Mouse (Mus musculus) MEL (cell line): ENCODE measurements around the gene Sipa1l1. TPM values are rescaled to one million over a fixed set of nuclear protein-coding genes. Genes with fewer than 3 reads are reported as not detected.

ENCODE experiments used
- DNase-seq: peaks from one replicate; pipeline ENCODE4 v3.0.0; 2011; ENCODE audit warnings: low read depth, low spot score
- H3K27ac ChIP-seq: 2 replicates; pipeline ENCODE4 v1.5.1; 2012; ENCODE audit warnings: low read depth, mild to moderate bottlenecking, control low read depth, low read length, moderate library complexity; ENCODE audit not compliant: control insufficient read depth
- H3K27me3 ChIP-seq, 2 experiments: fragments of 150-350 bp in 1 of 2; sonication (generic) in 1 of 2; 2 replicates each; pipeline ENCODE4 v1.6.1; 2012; ENCODE audit warnings: low read length in 2 of 2, mild to moderate bottlenecking in 2 of 2, improper control_type of control experiment in 1 of 2, moderate library complexity in 1 of 2; ENCODE audit not compliant: insufficient read depth in 2 of 2, control insufficient read depth in 1 of 2
- H3K36me3 ChIP-seq, 2 experiments: 2 replicates each; pipeline ENCODE4 v1.6.1; 2012 to 2014; ENCODE audit warnings: low read length in 2 of 2, improper control_type of control experiment in 1 of 2, inconsistent platforms in 1 of 2, mild to moderate bottlenecking in 1 of 2; ENCODE audit not compliant: insufficient read depth in 2 of 2, control insufficient read depth in 1 of 2
- H3K4me1 ChIP-seq, 2 experiments: fragments of 150-350 bp in 1 of 2; sonication (generic) in 1 of 2; 2 replicates each; pipeline ENCODE4 v1.6.1; 2012; ENCODE audit warnings: low read length in 2 of 2, improper control_type of control experiment in 1 of 2, mild to moderate bottlenecking in 1 of 2; ENCODE audit not compliant: insufficient read depth in 2 of 2, control insufficient read depth in 1 of 2
- H3K4me3 ChIP-seq, 2 experiments: fragments of 150-350 bp in 1 of 2; sonication (generic) in 1 of 2; 2 replicates each; pipeline ENCODE4 v1.5.1; 2012; ENCODE audit warnings: low read depth in 2 of 2, low read length in 2 of 2, mild to moderate bottlenecking in 2 of 2, moderate library complexity in 2 of 2, control low read depth in 1 of 2, improper control_type of control experiment in 1 of 2; ENCODE audit not compliant: control insufficient read depth in 1 of 2, insufficient read depth in 1 of 2
- H3K79me2 ChIP-seq: 2 replicates; pipeline ENCODE4 v1.6.1; 2012; ENCODE audit warnings: mild to moderate bottlenecking, low read length, moderate library complexity; ENCODE audit not compliant: control insufficient read depth, poor library complexity, insufficient read depth
- H3K9ac ChIP-seq: 2 replicates; pipeline ENCODE4 v1.6.1; 2012; ENCODE audit warnings: low read depth, mild to moderate bottlenecking, control low read depth, low read length, moderate library complexity; ENCODE audit not compliant: control insufficient read depth, poor library complexity, severe bottlenecking
- H3K9me3 ChIP-seq: fragments of 150-350 bp; sonication (generic); replicated peaks from 2 replicates; pipeline ENCODE4 v1.6.1; 2012; ENCODE audit warnings: mild to moderate bottlenecking, low read length, improper control_type of control experiment, moderate library complexity; ENCODE audit not compliant: insufficient read depth
- BHLHE40 ChIP-seq: IDR thresholded peaks from 2 replicates; pipeline ENCODE4 v1.6.1; 2012; ENCODE audit warnings: low read depth, mild to moderate bottlenecking, inconsistent platforms, low read length, improper control_type of control experiment, borderline replicate concordance
- CHD2 ChIP-seq: IDR thresholded peaks from 2 replicates; pipeline ENCODE4 v1.6.1; 2011; ENCODE audit warnings: low read length, improper control_type of control experiment
- E2F4 ChIP-seq: IDR thresholded peaks from 2 replicates; pipeline ENCODE4 v1.6.1; 2011; ENCODE audit warnings: low read depth, low read length, improper control_type of control experiment, borderline replicate concordance
- ELF1 ChIP-seq: IDR thresholded peaks from 2 replicates; pipeline ENCODE4 v1.6.1; 2014; ENCODE audit warnings: low read depth, mild to moderate bottlenecking, inconsistent platforms, low read length, improper control_type of control experiment, moderate library complexity
- EP300 ChIP-seq, 2 experiments: IDR thresholded peaks; 2 replicates each; pipeline ENCODE4 v1.6.1; 2011; ENCODE audit warnings: improper control_type of control experiment in 2 of 2, low read length in 2 of 2, low read depth in 1 of 2, mild to moderate bottlenecking in 1 of 2
- ETS1 ChIP-seq: IDR thresholded peaks from 2 replicates; pipeline ENCODE4 v1.6.1; 2012; ENCODE audit warnings: low read depth, mild to moderate bottlenecking, inconsistent platforms, low read length, improper control_type of control experiment, moderate library complexity
- GABPA ChIP-seq: IDR thresholded peaks from 2 replicates; pipeline ENCODE4 v1.6.1; 2012; ENCODE audit warnings: low read depth, mild to moderate bottlenecking, inconsistent platforms, low read length, improper control_type of control experiment, moderate library complexity
- GATA1 ChIP-seq: IDR thresholded peaks from 2 replicates; pipeline ENCODE4 v1.6.1; 2011; ENCODE audit warnings: low read depth, low read length, improper control_type of control experiment
- KAT2A ChIP-seq: conservative IDR thresholded peaks from 2 replicates; pipeline ENCODE4 v1.6.1; 2012; ENCODE audit warnings: low read depth, low read length, improper control_type of control experiment, inconsistent platforms
- MAZ ChIP-seq: IDR thresholded peaks from 2 replicates; pipeline ENCODE4 v1.6.1; 2012; ENCODE audit warnings: low read depth, mild to moderate bottlenecking, inconsistent platforms, low read length, improper control_type of control experiment
- MXI1 ChIP-seq: IDR thresholded peaks from 2 replicates; pipeline ENCODE4 v1.6.1; 2011; ENCODE audit warnings: mild to moderate bottlenecking, low read depth, low read length, improper control_type of control experiment
- MYB ChIP-seq: IDR thresholded peaks from 2 replicates; pipeline ENCODE4 v1.6.1; 2011; ENCODE audit warnings: mild to moderate bottlenecking, low read depth, low read length, improper control_type of control experiment
- MYC ChIP-seq: IDR thresholded peaks from 2 replicates; pipeline ENCODE4 v1.6.1; 2011; ENCODE audit warnings: low read depth, mild to moderate bottlenecking, low read length, improper control_type of control experiment, moderate library complexity
- NELFE ChIP-seq: IDR thresholded peaks from 2 replicates; pipeline ENCODE4 v1.6.1; 2011; ENCODE audit warnings: low read depth, low read length, improper control_type of control experiment
- NRF1 ChIP-seq: IDR thresholded peaks from 2 replicates; pipeline ENCODE4 v1.6.1; 2014; ENCODE audit warnings: low read depth, mild to moderate bottlenecking, inconsistent platforms, low read length, improper control_type of control experiment, moderate library complexity; ENCODE audit not compliant: poor library complexity, insufficient read depth, severe bottlenecking
- POLR2A ChIP-seq, 2 experiments: IDR thresholded peaks; 2 replicates each; pipeline ENCODE4 v1.6.1; 2011 to 2012; ENCODE audit warnings: low read length in 2 of 2, mild to moderate bottlenecking in 2 of 2, control low read depth in 1 of 2, improper control_type of control experiment in 1 of 2, low read depth in 1 of 2, moderate library complexity in 1 of 2; ENCODE audit not compliant: control insufficient read depth in 1 of 2, insufficient read depth in 1 of 2, poor library complexity in 1 of 2
- POLR2AphosphoS2 ChIP-seq: IDR thresholded peaks from 2 replicates; pipeline ENCODE4 v1.6.1; 2011; ENCODE audit warnings: low read length, improper control_type of control experiment
- RAD21 ChIP-seq: IDR thresholded peaks from 2 replicates; pipeline ENCODE4 v1.6.1; 2011; ENCODE audit warnings: mild to moderate bottlenecking, low read depth, low read length, improper control_type of control experiment
- RCOR1 ChIP-seq: IDR thresholded peaks from 2 replicates; pipeline ENCODE4 v1.6.1; 2012; ENCODE audit warnings: low read depth, mild to moderate bottlenecking, inconsistent platforms, low read length, improper control_type of control experiment
- TAL1 ChIP-seq: IDR thresholded peaks from 2 replicates; pipeline ENCODE4 v1.6.1; 2012; ENCODE audit warnings: mild to moderate bottlenecking, inconsistent platforms, low read length, moderate library complexity, mixed read lengths
- UBTF ChIP-seq: IDR thresholded peaks from 2 replicates; pipeline ENCODE4 v1.6.1; 2012; ENCODE audit warnings: low read depth, mild to moderate bottlenecking, inconsistent platforms, low read length, improper control_type of control experiment, moderate library complexity, borderline replicate concordance; ENCODE audit not compliant: insufficient read depth
- ZKSCAN1 ChIP-seq: IDR thresholded peaks from 2 replicates; pipeline ENCODE4 v1.6.1; 2012; ENCODE audit warnings: low read depth, mild to moderate bottlenecking, inconsistent platforms, low read length, improper control_type of control experiment, moderate library complexity
- polyA plus RNA-seq, 2 experiments: library from polyadenylated mRNA; stranded (reverse) in 1 of 2; unstranded in 1 of 2; fragments of >175 nt in 1 of 2; fragments of >200 nt in 1 of 2; gene quantifications; 2 replicates each; pipeline versions ENCODE4 v1.2.1 to v1.2.4; 2012; ENCODE audit warnings: low replicate concordance in 2 of 2, low read depth in 1 of 2; ENCODE audit not compliant: insufficient read length in 2 of 2, insufficient read depth in 1 of 2, missing spikeins in 1 of 2
- total RNA-seq: library from RNA; depleted of rRNA; stranded (reverse); fragments of 300-350 nt; gene quantifications from 2 replicates; pipeline ENCODE4 v1.2.3, GENCODE M21; 2012

Sipa1l1 gene
- total and polyA plus RNA-seq, 3 experiments, result 18.1 to 42.7 (median 19.3) TPM

DNA sequence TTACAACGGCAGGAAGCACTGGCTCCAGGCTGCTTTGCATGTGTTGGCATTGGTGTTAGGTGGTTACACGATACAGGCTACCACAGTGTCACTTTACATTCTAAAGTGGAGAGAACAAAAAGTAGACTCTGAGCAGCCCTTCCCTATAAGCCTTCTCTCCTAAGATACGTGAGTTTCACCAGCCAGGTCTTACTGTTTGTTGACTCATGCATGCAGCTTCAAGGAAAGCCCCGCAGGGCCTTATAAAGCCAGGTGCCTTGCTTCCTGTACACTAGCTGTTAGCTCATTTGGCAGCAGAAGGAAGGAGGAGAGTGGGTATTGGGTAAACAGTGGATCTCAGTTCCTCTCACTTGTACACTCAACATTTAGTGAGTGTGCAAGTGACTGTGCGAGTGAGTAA, 115.5 kb downstream of the Sipa1l1 start:
- Histone ChIP-seq H3K9ac (no peak overlapping the region), H3K27ac (no peak overlapping the region), H3K9me3 (no peaks in the 10 kb centered on the region), H3K27me3 (no peaks in the 10 kb centered on the region), H3K4me1 (no peaks in the 10 kb centered on the region), H3K79me2 (no peaks in the 10 kb centered on the region), H3K36me3 (no peaks in the 10 kb centered on the region; a peak in 1 of 4 replicates), H3K4me3 (no peak overlapping the region)
- TF ChIP-seq NRF1, result no peak
- TF ChIP-seq POLR2A (IDR thresholded peaks at IDR 0.05; ENCODE audit: control insufficient read depth in 1 of 2, insufficient read depth in 1 of 2, low read depth in 1 of 2, low read length in 2 of 2, poor library complexity in 1 of 2), result no peak
- no peak for TF ChIP-seq ETS1
- TF ChIP-seq EP300 (IDR thresholded peaks at IDR 0.05; ENCODE audit: low read depth in 1 of 2, low read length in 2 of 2), result no peak
- TF ChIP-seq RCOR1, result no peak
- TF ChIP-seq MAZ, result no peak
- TF ChIP-seq TAL1, result no peak
- TF ChIP-seq NELFE, result no peak
- TF ChIP-seq POLR2AphosphoS2, result no peak
- no peak for TF ChIP-seq MXI1
- no peak for TF ChIP-seq BHLHE40
- TF ChIP-seq CHD2, result no peak
- no peak for TF ChIP-seq GATA1
- no peak for TF ChIP-seq KAT2A
- no peak for TF ChIP-seq UBTF
- no peak for TF ChIP-seq MYC
- TF ChIP-seq RAD21, result no peak
- no peak for TF ChIP-seq ZKSCAN1
- no peak for TF ChIP-seq ELF1
- no peak for TF ChIP-seq GABPA
- no peak for DNase-seq

DNA sequence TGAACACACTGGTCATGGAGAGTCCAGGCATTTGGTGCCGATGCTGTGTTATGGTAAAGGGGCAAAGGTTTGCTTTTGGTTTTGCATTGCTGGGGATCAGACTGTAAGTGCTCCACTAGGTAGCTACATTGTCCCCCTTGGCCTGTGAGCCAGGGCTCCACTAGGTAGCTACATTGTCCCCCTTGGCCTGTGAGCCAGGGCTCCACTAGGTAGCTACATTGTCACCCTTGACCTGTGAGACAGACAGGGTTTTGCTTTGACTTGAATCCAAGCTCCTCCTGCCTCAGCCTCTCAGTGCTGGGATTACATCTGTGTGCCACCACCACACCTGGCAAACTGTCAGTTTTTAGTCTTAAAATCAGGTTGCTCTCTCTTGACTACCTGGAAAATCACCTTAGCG, 115.9 kb downstream of the Sipa1l1 start:
- no peak overlapping the region for H3K27ac ChIP-seq

More for the DNA sequence above, 115.9 kb downstream of the Sipa1l1 start:
- Histone ChIP-seq H3K9me3 (no peaks in the 10 kb centered on the region), H3K4me1 (no peaks in the 10 kb centered on the region), H3K36me3 (no peaks in the 10 kb centered on the region; a peak in 1 of 4 replicates), H3K79me2 (no peaks in the 10 kb centered on the region), H3K4me3 (no peak overlapping the region), H3K9ac (no peak overlapping the region), H3K27me3 (no peaks in the 10 kb centered on the region)
- no peak for DNase-seq
- TF ChIP-seq MYB, result no peak
- TF ChIP-seq GATA1, result no peak
- TF ChIP-seq RAD21, result no peak
- TF ChIP-seq KAT2A, result no peak
- TF ChIP-seq E2F4, result no peak
- no peak for TF ChIP-seq NRF1
- no peak for TF ChIP-seq BHLHE40
